Mouse (Mus musculus) neural tube, postnatal 0 days (tissue): Measurements from ENCODE around the gene Abca1. TPM values are rescaled to one million over a fixed set of nuclear protein-coding genes. Genes with fewer than 3 reads are reported as not detected.

ENCODE experiments used
- polyA plus RNA-seq: library from polyadenylated mRNA; unstranded; fragments of >200 nt; fragmentation: Nextera tagmentation; extraction: Ambion mirVana; gene quantifications from 2 replicates; pipeline ENCODE4 v1.2.1, GENCODE M21; 2015

Abca1 gene
- 11.3 and 12.1 TPM in 2 replicates for polyA plus RNA-seq

GRCm38 (mm10) chr4:53159767-53160166 is at the start of gene Abca1:
Gene Abca1, minus strand, starts transcription at chr4:53159895.

GRCm38 (mm10) chr4:53011732-53012361 is 147.8 kb downstream of the Abca1 start, which contains the start of gene Nipsnap3b:
Gene Nipsnap3b, plus strand, starts transcription at chr4:53011880.

GRCm38 (mm10) chr4:52989248-52989647 is 170.4 kb downstream of the Abca1 start, which contains the start of gene Nipsnap3a:
Gene Nipsnap3a, plus strand, starts transcription at chr4:52989272.

Other genes starting within 250 kb of the Abca1 start
- not detected in 2 replicates for gene Olfr272, start 240.7 kb downstream of the Abca1 start, polyA plus RNA-seq
- gene Olfr270, start 195.3 kb downstream of the Abca1 start, polyA plus RNA-seq: not detected in 2 replicates
- not detected in 2 replicates for gene Nipsnap3a, start 170.6 kb downstream of the Abca1 start, polyA plus RNA-seq
- 152 and 167 TPM in 2 replicates for gene Nipsnap3b, start 148.0 kb downstream of the Abca1 start, polyA plus RNA-seq